Mouse (Mus musculus) megakaryocyte, adult 5-6 weeks (primary cell): ENCODE data around the gene Fam84b. TPM values are rescaled to one million over a fixed set of nuclear protein-coding genes. Genes with fewer than 3 reads are reported as not detected.
A peak's percentile ranks its signal among the peaks of the same experiment; 100 is the strongest.

Experiments used
- ATAC-seq: 2 replicates; pipeline ENCODE4 v1.8.0; 2016; ENCODE audit warnings: mild to moderate bottlenecking, inconsistent platforms; ENCODE audit not compliant: poor library complexity, severe bottlenecking
- total RNA-seq, 2 experiments: library from RNA; stranded (forward) in 1 of 2; stranded (reverse) in 1 of 2; fragments of 153-499, 151-499 nt in 1 of 2; fragments of 221-1000, 200-1000 nt in 1 of 2; gene quantifications; 2 replicates each; pipeline versions ENCODE4 v1.2.3 to v1.2.4; 2015 to 2017

The Fam84b gene
- total RNA-seq, 2 experiments from 2014 or later, result 3.2 to 4.6 TPM

DNA sequence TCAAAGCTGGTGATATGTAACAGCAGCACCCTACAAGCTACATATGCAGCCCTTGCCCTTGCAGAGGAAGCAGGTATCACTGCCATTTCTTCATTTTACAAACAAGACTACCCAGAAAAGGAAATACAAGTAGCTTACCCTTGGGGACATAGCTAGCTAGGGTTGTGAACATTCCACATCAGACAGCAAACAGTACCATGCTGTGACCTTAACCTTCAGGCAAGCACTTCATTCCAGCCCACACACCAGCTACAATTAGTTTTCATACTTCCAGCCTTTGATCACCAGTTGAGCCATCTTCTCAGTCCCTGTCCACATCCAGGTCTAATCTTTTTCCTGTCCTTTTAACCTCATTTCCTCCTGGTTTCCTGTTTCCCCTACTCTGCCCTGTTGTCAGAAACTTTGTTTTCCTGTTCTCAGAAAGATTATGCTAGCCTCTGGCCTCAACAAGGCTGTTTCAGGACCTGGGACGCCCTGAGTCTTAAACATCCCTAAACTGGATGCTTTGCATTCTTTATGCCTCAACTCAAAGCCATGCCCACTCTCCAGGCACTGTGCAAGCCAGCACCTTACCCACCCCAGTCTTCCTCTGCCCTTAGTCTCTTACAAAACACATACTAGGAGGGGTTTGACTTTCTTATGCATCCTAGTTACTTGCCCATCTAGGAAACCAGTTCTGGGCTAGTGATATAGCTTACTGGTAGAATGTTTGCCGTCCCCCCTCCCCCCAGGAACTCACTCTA is 19.9 kb downstream of the Fam84b start:
- ATAC-seq, result no peak

GRCm38 (mm10) chr15:60832586-60832985 is 21.0 kb downstream of the Fam84b start:
- ATAC-seq, result no peak

- ATAC-seq, result no peak
Measured at GRCm38 (mm10) chr15:60826226-60826625, 27.4 kb downstream of the Fam84b start.

DNA sequence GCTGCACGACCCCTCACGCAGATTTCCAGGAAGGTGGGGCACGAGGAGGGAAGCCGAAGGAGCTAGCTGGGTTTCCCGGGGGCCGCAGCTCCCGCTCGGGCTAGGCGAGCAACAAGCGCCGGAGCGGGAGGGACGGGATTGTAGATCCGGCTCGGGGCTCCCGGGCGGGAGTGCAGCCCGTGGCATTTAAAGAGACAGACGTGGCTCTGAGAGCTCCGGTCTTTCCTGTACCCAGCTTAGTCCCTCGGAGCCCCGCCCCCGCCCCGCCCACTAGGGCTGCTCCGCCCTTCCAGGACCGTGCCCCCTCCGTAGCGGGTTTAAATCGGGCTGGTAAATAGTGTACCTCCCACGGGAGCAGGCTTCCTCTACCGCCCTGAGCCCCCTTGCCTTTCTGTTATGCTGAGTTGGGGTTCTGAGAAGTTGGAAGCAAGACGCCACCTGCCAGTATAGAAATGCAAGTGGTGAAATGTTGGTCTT is 28.8 kb downstream of the Fam84b start:
- ATAC-seq, result peak; percentile 60

DNA sequence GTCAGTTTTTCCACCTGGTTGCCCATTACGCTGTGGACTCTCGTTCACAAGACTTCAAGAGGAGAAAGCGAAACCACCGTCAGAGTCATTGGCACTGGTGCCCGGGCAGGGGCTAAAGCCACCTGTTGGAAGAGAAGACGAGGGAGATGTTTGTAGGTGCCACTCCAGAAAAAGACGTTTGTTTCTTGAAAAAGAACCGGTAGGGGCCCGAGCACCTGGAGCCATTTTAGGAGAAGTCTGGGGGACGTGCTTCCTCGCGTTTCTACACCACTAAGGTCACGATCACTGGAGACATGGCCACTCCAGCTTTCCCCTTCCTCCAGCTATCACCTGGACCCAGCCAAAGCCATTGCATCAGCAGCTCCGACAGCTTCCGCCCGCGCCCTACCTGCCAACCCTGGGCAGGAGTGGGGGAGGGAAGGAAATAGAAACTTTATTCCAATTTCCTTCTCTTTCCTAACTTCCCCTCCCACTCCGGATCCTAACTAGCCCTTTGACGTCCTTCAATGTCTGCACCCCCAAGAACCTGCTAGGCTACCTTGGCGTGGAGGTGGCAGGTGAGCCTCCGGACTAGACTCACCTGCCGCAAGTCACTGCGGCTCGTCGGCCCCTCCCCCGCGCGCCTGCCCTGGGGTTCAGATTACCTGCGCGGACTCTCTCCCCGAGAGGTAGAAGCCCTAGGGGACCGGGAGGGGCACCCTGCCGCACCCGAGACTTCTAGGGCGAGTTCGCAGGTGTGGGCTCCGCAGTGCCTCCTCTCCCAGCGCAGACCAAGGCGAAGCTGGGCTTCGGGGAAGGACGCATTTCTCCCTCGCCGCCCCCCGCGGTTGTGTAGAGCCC is 29.5 kb downstream of the Fam84b start:
- ATAC-seq, result peak; percentile 16

GRCm38 (mm10) chr15:60823620-60823869 is 30.0 kb downstream of the Fam84b start:
- peak; percentile 22 for ATAC-seq

- peak; percentile 76 for ATAC-seq
Measured at GRCm38 (mm10) chr15:60822803-60823619, 30.6 kb downstream of the Fam84b start.

DNA sequence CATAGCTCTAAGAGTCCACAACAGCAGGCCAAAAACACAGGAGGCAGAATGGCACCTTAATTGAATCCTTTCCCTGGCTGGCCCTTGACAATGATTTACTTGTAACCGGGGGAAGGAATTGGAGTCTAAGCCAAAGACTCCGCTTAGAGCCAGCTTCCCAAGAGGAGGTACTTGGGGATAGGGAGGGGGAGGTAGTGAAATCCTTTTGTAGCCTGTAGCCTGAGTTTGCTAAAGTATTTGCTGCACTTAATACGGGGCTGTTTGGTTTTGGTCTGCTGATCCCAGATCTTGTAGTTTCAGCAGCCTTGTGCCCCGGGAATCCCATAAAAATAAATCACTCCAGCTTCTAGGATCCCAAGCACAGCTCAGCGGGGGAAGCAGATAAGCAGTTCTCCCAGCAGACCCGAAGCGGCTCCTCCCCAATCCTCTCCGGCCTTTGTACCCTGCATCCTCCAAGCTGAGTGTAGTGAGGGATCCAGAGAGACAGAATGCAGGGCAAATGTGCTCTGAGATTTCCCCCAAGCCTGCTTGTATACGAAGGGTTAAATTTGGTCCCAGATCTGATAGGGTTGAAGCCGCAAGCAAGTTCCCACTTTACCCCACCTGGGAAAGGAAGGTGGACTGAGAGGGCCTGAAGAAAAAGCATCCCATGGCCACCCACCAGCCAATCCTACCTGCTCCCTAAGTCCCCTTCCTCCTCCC is 31.3 kb downstream of the Fam84b start:
- no peak for ATAC-seq

GRCm38 (mm10) chr15:60818500-60818899 is 35.1 kb downstream of the Fam84b start:
- ATAC-seq, result no peak

DNA sequence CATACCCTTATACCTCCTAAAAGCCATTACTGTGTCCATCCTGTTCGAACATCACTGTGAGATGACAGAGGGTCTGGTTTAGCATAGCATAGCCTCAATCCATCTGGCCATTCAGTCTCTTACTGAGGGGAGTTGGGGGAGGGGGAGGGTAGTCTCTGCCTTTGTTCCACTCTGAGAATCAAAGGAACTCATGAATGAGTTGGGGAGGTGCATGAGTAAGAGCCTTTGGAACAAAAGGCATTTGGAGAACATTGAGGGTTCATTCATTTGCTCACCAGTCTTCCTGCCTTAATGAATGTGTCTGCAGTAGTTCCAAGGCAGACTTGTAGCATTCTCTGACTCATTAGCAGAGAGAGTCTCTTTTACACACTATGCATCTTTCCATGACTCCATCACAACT is 37.1 kb downstream of the Fam84b start:
- ATAC-seq, result no peak

GRCm38 (mm10) chr15:60814542-60814941 is 39.0 kb downstream of the Fam84b start:
- no peak for ATAC-seq

GRCm38 (mm10) chr15:60793041-60793673 is 60.4 kb downstream of the Fam84b start:
- ATAC-seq, result no peak

DNA sequence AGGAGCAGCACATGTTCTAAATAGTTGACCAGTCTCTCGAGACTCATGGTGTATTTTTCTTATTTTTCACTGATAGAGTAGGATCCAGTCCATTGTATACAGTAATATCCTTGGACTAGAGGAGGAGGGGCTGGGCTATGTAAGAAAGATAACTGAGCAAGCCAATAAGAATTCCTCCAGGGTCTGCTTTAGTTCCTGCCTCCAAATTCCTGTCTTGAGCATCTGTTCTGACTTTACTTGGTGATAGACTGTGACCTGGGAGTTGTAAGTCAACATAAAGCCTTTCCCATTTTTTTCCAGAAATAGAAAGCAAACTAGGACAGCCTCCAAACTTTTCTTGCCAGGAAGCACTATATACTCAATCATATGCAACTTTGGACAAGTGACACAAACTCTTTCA is 64.5 kb downstream of the Fam84b start:
- ATAC-seq, result no peak

DNA sequence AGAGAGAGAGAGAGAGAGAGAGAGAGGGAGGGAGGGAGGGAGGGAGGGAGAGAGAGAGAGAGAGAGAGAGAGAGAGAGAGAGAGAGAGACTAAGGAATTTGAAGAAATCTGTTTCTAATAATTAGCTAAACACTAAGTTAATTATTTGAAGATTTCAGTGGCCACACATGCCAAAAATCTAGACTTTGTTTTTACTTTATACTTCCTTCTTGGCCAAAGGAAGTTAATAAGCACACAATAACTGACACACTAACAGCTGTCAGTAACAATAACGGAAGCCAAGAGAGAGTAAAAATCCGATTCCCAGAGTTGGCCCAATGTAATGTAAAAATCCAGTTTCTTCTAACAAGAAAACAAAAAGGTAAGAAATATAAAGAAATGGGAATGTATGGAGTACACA is 69.8 kb downstream of the Fam84b start:
- ATAC-seq, result no peak

- peak; percentile 96 for ATAC-seq
Measured at GRCm38 (mm10) chr15:60779531-60779973, 74.0 kb downstream of the Fam84b start.

GRCm38 (mm10) chr15:60779063-60779462 is 74.5 kb downstream of the Fam84b start:
- ATAC-seq, result no peak
